Mouse (Mus musculus) ES-E14 (cell line): Measurements from ENCODE around the gene Tbc1d8b.

Experiments
- CHD2 ChIP-seq: IDR thresholded peaks from 2 replicates; pipeline ENCODE4 v1.6.1; 2014; ENCODE audit warnings: mild to moderate bottlenecking, low read depth, low read length, inconsistent platforms
- ZC3H11A ChIP-seq: IDR thresholded peaks from 2 replicates; pipeline ENCODE4 v1.6.1; 2012; ENCODE audit warnings: low read depth, mild to moderate bottlenecking, inconsistent platforms, low read length, borderline replicate concordance
- ZNF384 ChIP-seq: IDR thresholded peaks from 2 replicates; pipeline ENCODE4 v1.6.1; 2012; ENCODE audit warnings: low read depth, low read length, inconsistent platforms

- no peak for TF ChIP-seq CHD2
- TF ChIP-seq ZC3H11A, result no peak
- no peak for TF ChIP-seq ZNF384
Observed at GRCm38 (mm10) chrX:139783045-139783422, 98.2 kb downstream of the Tbc1d8b start.
